ENCODE assay signal across 29 mouse cellular contexts in the genomic region with DNA sequence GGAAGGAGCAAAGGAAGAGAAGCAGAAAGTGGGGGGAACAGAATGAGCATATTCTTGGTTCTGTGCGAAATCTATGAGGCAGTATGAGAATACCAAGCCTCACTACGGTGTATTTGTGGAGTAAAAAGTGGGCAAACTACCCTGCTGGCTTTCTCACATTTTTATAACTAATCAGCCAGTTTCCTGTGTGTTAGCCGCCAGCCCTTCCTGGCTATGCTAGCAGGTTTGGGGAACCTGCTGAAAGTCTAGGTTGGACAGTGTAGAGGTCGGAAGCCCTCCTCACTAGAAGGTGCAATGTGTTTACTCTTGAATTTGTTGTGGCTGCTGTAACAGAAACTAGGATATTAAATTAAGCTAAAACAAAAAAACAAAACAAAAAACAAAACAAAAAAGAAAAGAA. TPM values are rescaled to one million over a fixed set of nuclear protein-coding genes. Genes with fewer than 3 reads are reported as not detected.
DNase-seq lines count a peak whose midpoint lies in the region; ATAC-seq lines count a peak whose summit lies in the region.
"Had no signal": no experiment of that assay in that cellular context is flagged by ENCODE, and none has a peak within 500 bp of the region (broad histone marks: within the 10 kb centered on the region; RNA-seq: fewer than 3 reads in every experiment).

No protein-coding gene starts in this region.

- peak; percentile 72 to 74 for ATAC-seq in hematopoietic stem cell, adult 5-6 weeks (replicated peaks in 1 of 2; ENCODE audit: insufficient read depth in 1 of 2, low FRiP score in 2 of 2, low TSS enrichment in 1 of 2, low read depth in 1 of 2, poor library complexity in 2 of 2, severe bottlenecking in 2 of 2)
- 0 out of 2 replicates have a peak, but pooled peaks have one; percentile 18 for ATAC-seq in megakaryocyte progenitor cell, adult 5-6 weeks (replicated peaks; ENCODE audit: poor library complexity)
- ATAC-seq: activated CD4-positive, CD25-positive, alpha-beta regulatory T cell, adult 4 months; CD4-positive, CD25-positive, alpha-beta regulatory T cell, adult 4 months; forebrain, embryonic 13.5 days; forebrain, embryonic 15.5 days; forebrain, postnatal 0 days; Patski had no signal

- no peak overlapping the region for H3K27ac ChIP-seq in heart, embryonic 10.5 days
- H3K27ac ChIP-seq: embryonic facial prominence, embryonic 10.5 days; embryonic facial prominence, embryonic 12.5 days; forebrain, embryonic 13.5 days; forebrain, embryonic 15.5 days had no signal

- no peaks in the 10 kb centered on the region for H3K36me3 ChIP-seq in heart, embryonic 10.5 days
- H3K36me3 ChIP-seq: embryonic facial prominence, embryonic 10.5 days; embryonic facial prominence, embryonic 12.5 days; forebrain, embryonic 15.5 days; G1E had no signal

- H3K27me3 ChIP-seq in heart, embryonic 10.5 days (ENCODE audit: insufficient read depth, poor library complexity, severe bottlenecking): no peaks in the 10 kb centered on the region
- H3K27me3 ChIP-seq: CH12.LX; embryonic facial prominence, embryonic 12.5 days; forebrain, embryonic 13.5 days; forebrain, embryonic 15.5 days had no signal

- H3K4me1 ChIP-seq in heart, embryonic 10.5 days: peaks cover 4% of the 10 kb centered on the region; the same call in 1 of the 2 replicates
- H3K4me1 ChIP-seq: embryonic facial prominence, embryonic 10.5 days; embryonic facial prominence, embryonic 12.5 days had no signal

- no peaks in the 10 kb centered on the region for H3K9me3 ChIP-seq in heart, embryonic 10.5 days
- H3K9me3 ChIP-seq: embryonic facial prominence, embryonic 10.5 days; embryonic facial prominence, embryonic 12.5 days; forebrain, embryonic 13.5 days; forebrain, embryonic 15.5 days; G1E had no signal

- peak; percentile 37 for DNase-seq in heart, adult 11 months
- no peak for DNase-seq in heart, embryonic 10.5 days (ENCODE audit: low spot score)
- no peak for DNase-seq in retina, embryonic 14.5 days (ENCODE audit: low spot score)
- DNase-seq in layer of hippocampus, adult 9-11 months: no peak
- DNase-seq: adrenal gland, adult 8-10 months; adrenal gland, postnatal 14 days; adrenal gland, postnatal 36 days; B cell, adult 2 months; cerebellum, adult 11-12 months; cerebellum, adult 8-10 months; cerebellum, adult 9-11 months; cerebellum, postnatal 14 days; cerebellum, postnatal 36 days; forebrain, postnatal 0 days had no signal

- WGBS in heart, embryonic 10.5 days: 72% methylated on average over 4 of the region's 4 CpGs

- H3K4me3 ChIP-seq in heart, embryonic 10.5 days: no peak overlapping the region
- H3K4me3 ChIP-seq: embryonic facial prominence, embryonic 10.5 days; embryonic facial prominence, embryonic 12.5 days; forebrain, embryonic 13.5 days; forebrain, embryonic 15.5 days had no signal

RNA-seq across cellular contexts. Expression of gene Lnpep, which starts 27.7 kb away (rescaled TPM):
- 8.7 and 11.1 TPM in 2 replicates for polyA plus RNA-seq in heart, embryonic 10.5 days (2016; fragmentation: Nextera tagmentation; extraction: Ambion mirVana)
- total RNA-seq in hematopoietic stem cell, adult 5-6 weeks (2017): 62.1 and 83.2 TPM in 2 replicates
- total RNA-seq in megakaryocyte progenitor cell, adult 5-6 weeks (2015): 70.8 and 72.5 TPM in 2 replicates
- 40.0 and 51.7 TPM in 2 replicates for total RNA-seq in megakaryocyte progenitor cell, adult 5-6 weeks (2017)

RNA-seq across cellular contexts. Expression of gene Vmn2r90, which starts 51.0 kb away (rescaled TPM):
- not detected in 2 replicates for polyA plus RNA-seq in heart, embryonic 10.5 days (2016; fragmentation: Nextera tagmentation; extraction: Ambion mirVana)
- 0.13 TPM in 1 of 2 replicates, not detected in the other for total RNA-seq in hematopoietic stem cell, adult 5-6 weeks (2017)
- 0.22 TPM in 1 of 2 replicates, not detected in the other for total RNA-seq in megakaryocyte progenitor cell, adult 5-6 weeks (2015)
- not detected in 2 replicates for total RNA-seq in megakaryocyte progenitor cell, adult 5-6 weeks (2017)
- total RNA-seq: adrenal gland, adult 18-20 months; adrenal gland, adult 8-10 months; adrenal gland, postnatal 14 days; adrenal gland, postnatal 36 days; forebrain, postnatal 0 days had no signal
- polyA plus RNA-seq: activated CD4-positive, CD25-positive, alpha-beta regulatory T cell, adult 4 months; cortical plate, adult 2 months; embryonic facial prominence, embryonic 10.5 days; embryonic facial prominence, embryonic 12.5 days; embryonic facial prominence, embryonic 14.5 days; forebrain, embryonic 11.5 days; forebrain, embryonic 13.5 days; forebrain, embryonic 15.5 days; forebrain, postnatal 0 days; G1E; Patski had no signal
